Mouse (Mus musculus): ENCODE results near the gene Arx. TPM values are rescaled to one million over a fixed set of nuclear protein-coding genes. Genes with fewer than 3 reads are reported as not detected.

Arx gene
- total RNA-seq, 1 experiment: 0.09 TPM

DNA sequence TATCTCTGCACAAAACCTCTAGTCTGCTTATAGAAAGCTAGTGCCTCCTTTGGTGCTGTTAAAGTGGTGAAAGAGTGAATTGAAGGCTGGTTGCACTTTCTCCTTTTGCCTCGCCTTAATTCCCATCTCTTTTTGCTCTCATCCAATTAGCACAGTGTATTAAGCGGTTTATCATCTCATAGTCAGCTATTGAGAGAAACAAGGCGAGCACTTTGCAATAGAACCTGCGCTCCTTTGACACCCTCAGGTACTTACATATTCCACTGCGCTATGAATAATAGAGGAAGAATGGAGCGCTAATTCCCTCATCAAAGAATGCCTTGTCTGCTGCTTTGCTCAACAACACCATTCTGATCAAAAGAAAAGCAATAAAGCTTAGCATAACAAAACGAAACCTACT, 15.6 kb downstream of the Arx start:
- H3K9me3 ChIP-seq (ENCODE audit: control insufficient read depth, insufficient read depth, low read depth, low read length): no peaks in the 10 kb centered on the region
- no peak overlapping the region for H3K9ac ChIP-seq (ENCODE audit: insufficient read depth, low read depth, low read length, poor library complexity, severe bottlenecking)
- no peaks in the 10 kb centered on the region for H3K36me3 ChIP-seq (ENCODE audit: control insufficient read depth, insufficient read depth, low read length, poor library complexity, severe bottlenecking)
- no peak for DNase-seq (ENCODE audit: low read depth, low spot score)
- H3K27ac ChIP-seq (ENCODE audit: insufficient read depth, low read depth, low read length, poor library complexity, severe bottlenecking): no peak overlapping the region
- no peaks in the 10 kb centered on the region for H3K4me1 ChIP-seq (ENCODE audit: control insufficient read depth in 2 of 2, insufficient read depth in 2 of 2, low read length in 2 of 2, poor library complexity in 1 of 2)
- in situ Hi-C loops (cut with MboI; ENCODE audit: low sequenced_read_pairs in 2 of 2, unreplicated experiment in 2 of 2): no loop called here
- TF ChIP-seq MAFK (IDR thresholded peaks at IDR 0.05; ENCODE audit: insufficient read depth, low read depth, low read length) (no peak), CHD2 (IDR thresholded peaks at IDR 0.05; ENCODE audit: low read depth, low read length) (no peak), HCFC1 (IDR thresholded peaks at IDR 0.05; ENCODE audit: borderline replicate concordance, insufficient read depth, low read length) (no peak), ZNF384 (IDR thresholded peaks at IDR 0.05; ENCODE audit: low read depth, low read length) (no peak), ZC3H11A (IDR thresholded peaks at IDR 0.05; ENCODE audit: borderline replicate concordance, low read depth, low read length) (no peak)
- H3K4me3 ChIP-seq (ENCODE audit: insufficient read depth in 1 of 2, low read depth in 1 of 2, low read length in 2 of 2, poor library complexity in 1 of 2, severe bottlenecking in 1 of 2): no peak overlapping the region

DNA sequence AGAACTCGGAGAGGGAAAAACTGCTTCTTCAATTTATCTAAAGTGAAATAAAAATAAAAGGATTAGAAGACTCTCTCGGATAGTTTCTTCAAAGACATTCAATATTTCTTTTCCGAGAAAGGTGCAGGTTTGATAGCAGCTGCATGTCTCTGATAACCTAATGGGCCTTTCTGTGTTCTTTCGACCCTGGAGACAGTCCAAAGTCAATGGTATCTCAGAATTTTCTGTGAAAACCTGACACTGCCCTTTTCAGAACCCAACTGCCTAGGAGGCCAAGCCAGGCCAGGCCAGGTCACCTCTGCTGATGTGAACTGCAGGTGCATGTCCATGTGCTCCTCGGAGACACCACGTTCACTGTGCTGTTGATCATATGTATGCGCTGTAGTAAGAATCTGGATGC, 19.5 kb downstream of the Arx start:
- H3K9me3 ChIP-seq (ENCODE audit: control insufficient read depth, insufficient read depth, low read depth, low read length): no peaks in the 10 kb centered on the region
- H3K36me3 ChIP-seq (ENCODE audit: control insufficient read depth, insufficient read depth, low read length, poor library complexity, severe bottlenecking): no peaks in the 10 kb centered on the region
- H3K4me3 ChIP-seq (ENCODE audit: insufficient read depth in 1 of 2, low read depth in 1 of 2, low read length in 2 of 2, poor library complexity in 1 of 2, severe bottlenecking in 1 of 2): no peak overlapping the region
- in situ Hi-C loops (cut with MboI; ENCODE audit: low sequenced_read_pairs in 2 of 2, unreplicated experiment in 2 of 2): no loop called here
- no peak overlapping the region for H3K27ac ChIP-seq (ENCODE audit: insufficient read depth, low read depth, low read length, poor library complexity, severe bottlenecking)
- TF ChIP-seq ZNF384 (IDR thresholded peaks at IDR 0.05; ENCODE audit: low read depth, low read length) (no peak), CHD2 (IDR thresholded peaks at IDR 0.05; ENCODE audit: low read depth, low read length) (no peak), HCFC1 (IDR thresholded peaks at IDR 0.05; ENCODE audit: borderline replicate concordance, insufficient read depth, low read length) (no peak), ZC3H11A (IDR thresholded peaks at IDR 0.05; ENCODE audit: borderline replicate concordance, low read depth, low read length) (no peak)
- DNase-seq (ENCODE audit: low read depth, low spot score): no peak
- H3K4me1 ChIP-seq (ENCODE audit: control insufficient read depth in 2 of 2, insufficient read depth in 2 of 2, low read length in 2 of 2, poor library complexity in 1 of 2): no peaks in the 10 kb centered on the region
- no peak overlapping the region for H3K9ac ChIP-seq (ENCODE audit: insufficient read depth, low read depth, low read length, poor library complexity, severe bottlenecking)

DNA sequence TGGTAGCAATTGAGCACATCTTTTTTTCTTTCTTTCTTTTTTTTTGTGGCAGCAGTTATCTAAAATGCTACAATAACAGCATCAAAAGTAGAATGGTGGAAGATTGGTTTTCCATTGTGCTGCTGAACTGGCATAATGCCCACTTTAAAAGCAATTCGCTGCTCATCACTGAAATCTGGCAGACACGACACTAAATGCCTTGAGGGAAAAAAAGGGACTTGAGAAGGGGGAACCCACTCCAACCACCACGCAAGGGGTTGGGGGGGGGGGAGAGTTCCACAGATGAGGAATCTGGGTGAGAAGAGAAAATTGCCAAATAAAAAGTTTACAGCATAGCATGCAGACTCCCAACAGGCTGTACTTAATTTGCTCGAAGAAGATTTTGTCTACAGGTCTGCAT, 31.3 kb downstream of the Arx start:
- no peak for DNase-seq (ENCODE audit: low read depth, low spot score)
- Histone ChIP-seq H3K9me3 (ENCODE audit: control insufficient read depth, insufficient read depth, low read depth, low read length) (no peaks in the 10 kb centered on the region), H3K9ac (ENCODE audit: insufficient read depth, low read depth, low read length, poor library complexity, severe bottlenecking) (no peak overlapping the region), H3K27ac (ENCODE audit: insufficient read depth, low read depth, low read length, poor library complexity, severe bottlenecking) (no peak overlapping the region), H3K36me3 (ENCODE audit: control insufficient read depth, insufficient read depth, low read length, poor library complexity, severe bottlenecking) (no peaks in the 10 kb centered on the region), H3K4me1 (ENCODE audit: control insufficient read depth in 2 of 2, insufficient read depth in 2 of 2, low read length in 2 of 2, poor library complexity in 1 of 2) (no peaks in the 10 kb centered on the region), H3K4me3 (ENCODE audit: insufficient read depth in 1 of 2, low read depth in 1 of 2, low read length in 2 of 2, poor library complexity in 1 of 2, severe bottlenecking in 1 of 2) (no peak overlapping the region)
- no peak for TF ChIP-seq HCFC1 (IDR thresholded peaks at IDR 0.05; ENCODE audit: borderline replicate concordance, insufficient read depth, low read length)
- no peak for TF ChIP-seq MAFK (IDR thresholded peaks at IDR 0.05; ENCODE audit: insufficient read depth, low read depth, low read length)
- TF ChIP-seq ZNF384 (IDR thresholded peaks at IDR 0.05; ENCODE audit: low read depth, low read length): no peak
- no peak for TF ChIP-seq CHD2 (IDR thresholded peaks at IDR 0.05; ENCODE audit: low read depth, low read length)
- no peak for TF ChIP-seq ZC3H11A (IDR thresholded peaks at IDR 0.05; ENCODE audit: borderline replicate concordance, low read depth, low read length)
- in situ Hi-C loops (cut with MboI; ENCODE audit: low sequenced_read_pairs in 2 of 2, unreplicated experiment in 2 of 2): no loop called here

DNA sequence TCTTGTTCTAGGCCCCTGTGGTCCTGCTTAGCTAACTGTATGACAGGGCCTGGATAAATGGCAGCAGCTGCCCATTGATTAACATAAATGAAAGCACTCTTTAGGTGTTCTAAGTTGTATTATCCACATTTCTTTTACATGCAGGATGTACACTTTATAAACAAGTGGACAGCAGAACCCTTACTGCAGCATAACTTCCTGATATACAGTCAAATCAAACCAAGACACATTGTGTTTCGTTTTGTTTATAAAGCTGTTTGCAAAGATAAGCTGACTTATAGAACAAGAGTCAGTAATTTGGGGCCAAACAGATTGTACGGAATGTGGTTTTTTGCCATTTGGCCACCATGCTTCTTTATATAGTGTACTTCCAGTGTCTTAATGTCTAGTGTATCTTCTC, 33.7 kb downstream of the Arx start:
- in situ Hi-C loops (cut with MboI; ENCODE audit: low sequenced_read_pairs in 2 of 2, unreplicated experiment in 2 of 2): no loop called here
- Histone ChIP-seq H3K4me3 (ENCODE audit: insufficient read depth in 1 of 2, low read depth in 1 of 2, low read length in 2 of 2, poor library complexity in 1 of 2, severe bottlenecking in 1 of 2) (no peak overlapping the region), H3K9me3 (ENCODE audit: control insufficient read depth, insufficient read depth, low read depth, low read length) (no peaks in the 10 kb centered on the region), H3K36me3 (ENCODE audit: control insufficient read depth, insufficient read depth, low read length, poor library complexity, severe bottlenecking) (no peaks in the 10 kb centered on the region), H3K27ac (ENCODE audit: insufficient read depth, low read depth, low read length, poor library complexity, severe bottlenecking) (no peak overlapping the region), H3K9ac (ENCODE audit: insufficient read depth, low read depth, low read length, poor library complexity, severe bottlenecking) (no peak overlapping the region), H3K4me1 (ENCODE audit: control insufficient read depth in 2 of 2, insufficient read depth in 2 of 2, low read length in 2 of 2, poor library complexity in 1 of 2) (no peaks in the 10 kb centered on the region)
- no peak for TF ChIP-seq ZC3H11A (IDR thresholded peaks at IDR 0.05; ENCODE audit: borderline replicate concordance, low read depth, low read length)
- no peak for TF ChIP-seq HCFC1 (IDR thresholded peaks at IDR 0.05; ENCODE audit: borderline replicate concordance, insufficient read depth, low read length)
- TF ChIP-seq ZNF384 (IDR thresholded peaks at IDR 0.05; ENCODE audit: low read depth, low read length): no peak
- no peak for TF ChIP-seq MAFK (IDR thresholded peaks at IDR 0.05; ENCODE audit: insufficient read depth, low read depth, low read length)
- TF ChIP-seq CHD2 (IDR thresholded peaks at IDR 0.05; ENCODE audit: low read depth, low read length): no peak
- DNase-seq (ENCODE audit: low read depth, low spot score): no peak

DNA sequence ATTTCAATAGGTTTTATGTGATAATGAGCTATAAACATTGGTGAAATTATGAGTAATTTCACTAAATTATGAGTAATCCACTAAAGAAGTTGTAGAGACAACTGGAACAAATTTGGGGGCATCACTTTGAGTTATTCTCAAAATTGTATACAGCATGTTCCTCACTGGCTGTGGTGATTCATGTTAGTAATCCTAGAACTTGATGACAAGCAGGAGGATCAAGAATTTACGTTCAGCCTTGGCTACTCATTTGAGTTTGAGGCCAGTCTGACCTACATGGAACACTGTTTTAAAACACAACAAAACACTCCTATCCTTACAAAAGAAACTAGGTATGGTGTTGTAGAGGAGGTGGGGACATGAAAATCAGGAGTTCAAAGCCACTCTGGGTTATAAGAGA, 35.1 kb downstream of the Arx start:
- H3K4me3 ChIP-seq (ENCODE audit: insufficient read depth in 1 of 2, low read depth in 1 of 2, low read length in 2 of 2, poor library complexity in 1 of 2, severe bottlenecking in 1 of 2): no peak overlapping the region
- in situ Hi-C loops (cut with MboI; ENCODE audit: low sequenced_read_pairs in 2 of 2, unreplicated experiment in 2 of 2): no loop called here
- H3K4me1 ChIP-seq (ENCODE audit: control insufficient read depth in 2 of 2, insufficient read depth in 2 of 2, low read length in 2 of 2, poor library complexity in 1 of 2): no peaks in the 10 kb centered on the region
- H3K9me3 ChIP-seq (ENCODE audit: control insufficient read depth, insufficient read depth, low read depth, low read length): no peaks in the 10 kb centered on the region
- no peak for DNase-seq (ENCODE audit: low read depth, low spot score)
- H3K9ac ChIP-seq (ENCODE audit: insufficient read depth, low read depth, low read length, poor library complexity, severe bottlenecking): no peak overlapping the region
- H3K36me3 ChIP-seq (ENCODE audit: control insufficient read depth, insufficient read depth, low read length, poor library complexity, severe bottlenecking): no peaks in the 10 kb centered on the region
- H3K27ac ChIP-seq (ENCODE audit: insufficient read depth, low read depth, low read length, poor library complexity, severe bottlenecking): no peak overlapping the region
- TF ChIP-seq CHD2 (IDR thresholded peaks at IDR 0.05; ENCODE audit: low read depth, low read length): no peak
- TF ChIP-seq MAFK (IDR thresholded peaks at IDR 0.05; ENCODE audit: insufficient read depth, low read depth, low read length): no peak
- TF ChIP-seq HCFC1 (IDR thresholded peaks at IDR 0.05; ENCODE audit: borderline replicate concordance, insufficient read depth, low read length): no peak
- no peak for TF ChIP-seq ZNF384 (IDR thresholded peaks at IDR 0.05; ENCODE audit: low read depth, low read length)
- TF ChIP-seq ZC3H11A (IDR thresholded peaks at IDR 0.05; ENCODE audit: borderline replicate concordance, low read depth, low read length): no peak
